Mouse (Mus musculus): ENCODE results near the gene Tenm1.

Tenm1 gene

GRCm38 (mm10) chrX:42781566-42781965 is 647.4 kb downstream of the Tenm1 start:
- DNase-seq (ENCODE audit: low spot score): no peak

GRCm38 (mm10) chrX:42718078-42718785 is 710.7 kb downstream of the Tenm1 start:
- no peak for DNase-seq (ENCODE audit: low spot score)

GRCm38 (mm10) chrX:42700291-42700690 is 728.6 kb downstream of the Tenm1 start:
- no peak for DNase-seq (ENCODE audit: low spot score)

GRCm38 (mm10) chrX:42647131-42647530 is 781.8 kb downstream of the Tenm1 start:
- DNase-seq (ENCODE audit: low spot score): no peak

DNA sequence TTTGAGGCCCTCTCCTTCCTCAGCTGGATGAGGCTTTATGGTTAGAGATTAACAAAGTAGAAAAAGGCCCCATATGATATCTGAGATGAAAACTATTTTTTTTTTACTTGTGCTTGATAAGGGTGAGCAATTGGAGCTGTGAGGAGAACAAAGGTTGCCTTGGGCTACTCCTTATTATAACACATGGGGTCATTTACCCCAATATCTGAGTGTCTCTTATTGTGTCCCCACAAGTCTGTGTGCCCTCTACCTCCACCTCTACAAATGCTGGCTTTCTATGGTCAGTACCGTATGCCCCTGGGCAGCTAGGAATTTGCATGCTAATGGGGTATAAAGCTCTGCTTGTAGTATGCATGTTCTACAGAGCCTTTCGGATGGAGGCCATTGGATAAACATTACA is 848.4 kb downstream of the Tenm1 start:
- no peak for DNase-seq (ENCODE audit: low spot score)

DNA sequence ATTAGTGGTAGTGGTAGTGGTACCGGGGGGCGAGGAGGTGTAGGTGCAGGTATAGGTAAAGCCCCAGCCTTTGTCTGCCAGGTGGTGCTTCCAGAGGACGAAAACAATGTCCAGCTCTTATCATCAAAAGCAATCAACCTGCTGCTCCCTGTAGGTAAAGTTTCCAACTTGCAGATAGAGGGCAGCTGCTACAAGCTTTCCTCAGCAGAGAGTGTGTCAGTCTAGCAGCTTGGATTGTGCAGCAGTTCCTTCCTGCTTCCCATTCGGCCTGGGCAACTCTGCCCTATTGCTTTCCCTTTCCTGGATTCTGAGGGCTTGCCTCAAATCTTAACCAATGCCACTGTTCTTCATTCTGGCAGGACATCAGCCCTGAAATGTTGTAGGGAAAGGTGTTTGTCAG is 870.2 kb downstream of the Tenm1 start:
- DNase-seq (ENCODE audit: low spot score): no peak

DNA sequence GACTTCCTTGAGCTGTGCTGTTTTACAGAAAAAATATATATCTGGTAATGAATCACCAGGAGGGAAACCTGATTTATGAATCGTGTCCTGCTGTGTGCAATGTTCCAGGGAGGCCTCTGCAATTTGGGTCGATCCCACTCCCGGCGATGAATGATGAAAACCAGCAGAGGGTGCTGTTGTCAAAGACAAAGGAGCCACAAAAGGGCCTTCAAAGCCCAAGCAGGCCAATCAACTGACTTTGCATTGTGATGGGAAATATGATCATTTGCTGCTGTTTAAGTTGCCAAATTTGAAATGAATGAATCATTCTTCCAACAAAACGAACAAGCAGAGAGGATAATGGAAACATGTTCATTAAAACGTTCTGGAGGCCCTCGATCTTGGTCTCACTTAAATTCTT is 871.6 kb downstream of the Tenm1 start:
- DNase-seq (ENCODE audit: low spot score): peak; percentile 33

GRCm38 (mm10) chrX:42548513-42548912 is 880.4 kb downstream of the Tenm1 start:
- no peak for DNase-seq (ENCODE audit: low spot score)

- DNase-seq (ENCODE audit: low spot score): no peak
These were observed 883.9 kb downstream of the Tenm1 start for GRCm38 (mm10) chrX:42545076-42545475.

- peak; percentile 72 for DNase-seq (ENCODE audit: low spot score)
These were observed 888.2 kb downstream of the Tenm1 start for GRCm38 (mm10) chrX:42540756-42541053.

GRCm38 (mm10) chrX:42540030-42540755 is 888.7 kb downstream of the Tenm1 start:
- no peak for DNase-seq (ENCODE audit: low spot score)

GRCm38 (mm10) chrX:42530703-42531102 is 898.2 kb downstream of the Tenm1 start:
- DNase-seq (ENCODE audit: low spot score): no peak

- DNase-seq (ENCODE audit: low spot score): no peak
These were observed 906.1 kb downstream of the Tenm1 start for GRCm38 (mm10) chrX:42522868-42523267.

DNA sequence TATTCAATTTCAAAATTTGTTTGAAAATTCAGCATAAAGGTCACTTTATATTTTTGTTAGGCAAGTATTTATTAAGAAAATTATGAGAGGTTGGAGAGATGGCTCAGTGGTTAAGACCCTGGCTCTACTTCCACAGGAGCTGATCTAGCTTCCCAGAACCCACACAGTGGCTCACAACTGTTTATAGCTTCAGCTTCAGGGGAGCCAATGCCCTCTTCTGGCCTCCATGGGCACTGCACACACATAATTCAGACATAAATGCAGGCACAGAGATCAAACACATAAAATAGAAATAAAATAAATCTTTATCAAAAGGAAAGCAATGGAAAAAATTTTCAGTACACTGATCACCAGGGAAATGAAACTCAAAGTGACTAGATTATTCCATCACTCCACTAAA is 916.4 kb downstream of the Tenm1 start:
- peak; percentile 31 for DNase-seq (ENCODE audit: low spot score)

DNA sequence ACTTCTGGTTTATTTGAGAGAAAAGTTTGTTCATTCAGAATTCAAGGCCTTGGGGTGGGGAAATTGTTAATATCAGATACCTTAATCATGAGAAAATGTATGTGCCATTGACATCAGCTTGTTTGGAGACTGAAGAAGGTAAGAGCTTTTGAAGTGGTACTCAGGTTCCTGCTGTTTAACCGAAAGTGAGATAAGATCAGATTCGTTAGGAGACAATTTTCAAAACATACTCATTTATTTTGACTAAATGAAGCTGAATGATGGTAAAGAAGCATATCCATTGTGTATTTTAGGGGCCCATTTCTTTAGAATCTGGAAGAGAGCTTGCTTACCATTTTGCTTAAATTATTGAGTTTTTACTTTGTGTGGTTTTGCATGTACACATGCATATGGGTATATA is 917.8 kb downstream of the Tenm1 start:
- peak; percentile 8 for DNase-seq (ENCODE audit: low spot score)

DNA sequence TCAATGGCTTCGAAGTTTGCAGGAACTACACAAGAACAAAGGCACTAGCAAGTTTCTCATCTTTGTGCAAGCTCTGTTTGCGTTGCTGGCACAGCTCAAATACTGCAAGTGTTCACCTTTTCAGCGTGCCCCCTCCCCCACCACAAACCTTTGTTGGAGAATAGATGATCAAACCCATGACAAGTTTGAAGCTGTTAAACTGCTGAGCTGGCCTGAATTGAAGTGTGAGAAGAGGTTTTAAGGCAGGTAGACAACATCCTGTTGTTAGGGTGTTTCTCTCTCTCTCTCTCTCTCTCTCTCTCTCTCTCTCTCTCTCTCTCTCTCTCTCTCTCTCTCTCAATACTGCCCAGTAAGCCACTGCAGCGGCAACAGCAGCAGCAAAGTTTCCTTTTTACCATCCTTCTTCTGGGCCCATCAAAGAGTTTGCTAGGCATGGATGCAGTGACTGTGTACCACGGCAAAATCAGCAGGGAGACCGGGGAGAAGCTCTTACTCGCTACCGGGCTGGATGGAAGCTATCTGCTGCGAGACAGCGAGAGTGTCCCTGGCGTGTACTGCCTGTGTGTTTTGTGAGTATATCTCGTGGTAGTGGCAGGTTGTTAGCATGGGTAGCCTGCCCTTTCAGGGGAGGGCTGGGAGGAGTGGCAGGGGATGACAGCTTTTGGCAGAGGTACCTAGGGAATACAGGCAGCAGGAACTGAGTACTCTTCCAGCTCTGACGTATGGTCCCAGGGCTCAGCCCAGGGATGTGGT is 926.5 kb downstream of the Tenm1 start, which contains the start of gene Sh2d1a:
TSS of gene Sh2d1a (plus strand) at position 163 of the 753 bp plus-strand sequence.
- DNase-seq (ENCODE audit: low spot score): peak; percentile 61

- DNase-seq (ENCODE audit: low spot score): no peak
These were observed 928.4 kb downstream of the Tenm1 start for GRCm38 (mm10) chrX:42500538-42500937.

- no peak for DNase-seq (ENCODE audit: low spot score)
These were observed 938.6 kb downstream of the Tenm1 start for GRCm38 (mm10) chrX:42490336-42490735.

DNA sequence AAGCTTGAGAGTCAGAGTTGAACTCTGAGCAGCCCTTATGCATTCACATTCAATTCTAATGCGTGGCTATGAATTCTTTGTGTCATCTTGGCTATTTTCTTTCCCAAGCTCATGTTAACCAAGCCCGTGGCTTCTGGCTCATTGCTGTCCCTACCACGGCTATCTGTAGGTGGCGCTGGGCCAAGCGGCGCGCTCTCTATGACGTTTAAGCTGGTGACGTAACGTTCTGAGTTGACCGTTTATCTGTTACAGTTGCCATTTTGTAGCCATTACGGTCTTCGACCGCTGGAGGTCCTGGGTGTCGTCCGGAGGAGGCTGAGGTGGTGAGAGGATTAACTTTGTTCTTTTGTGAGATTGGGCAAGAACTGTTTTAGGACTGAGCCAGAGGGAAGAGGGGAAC is 939.5 kb downstream of the Tenm1 start, which contains the start of gene Tex13c2:
TSS of gene Tex13c2 (plus strand) at position 246 of the 400 bp plus-strand sequence.
- no peak for DNase-seq (ENCODE audit: low spot score)

All from T-cell, adult 2 months (primary cell).